Mouse (Mus musculus) Patski (cell line): Measurements from ENCODE around the gene Alkbh2. TPM values are rescaled to one million over a fixed set of nuclear protein-coding genes. Genes with fewer than 3 reads are reported as not detected.

Experiments used
- ATAC-seq: fragments of 100-300 bp; one replicate; pipeline ENCODE4 v1.8.0; 2021
- CTCF ChIA-PET: fragments of 350-600 bp; sonication (Branson Sonifier 250); formaldehyde crosslinking; loops from one replicate; lab custom pipeline; 2022; ENCODE audit warnings: inconsistent platforms; lab: Charles Lee
- POLR2A ChIA-PET: fragments of 350-600 bp; sonication (Branson Sonifier 250); formaldehyde crosslinking; loops from one replicate; lab custom pipeline; 2022; ENCODE audit warnings: antibody characterized with exemption, inconsistent platforms; lab: Charles Lee
- DNase-seq: peaks from one replicate; pipeline ENCODE4 v3.0.0-alpha.2; 2011; ENCODE audit warnings: low read depth, low spot score
- H3K27me3 ChIP-seq: fragments of 371-371 bp; one replicate; pipeline ENCODE4 v1.5.1; 2021
- CTCF ChIP-seq: fragments of 100-300 bp; IDR thresholded peaks from one replicate; pipeline ENCODE4 v1.5.1; 2021
- in situ Hi-C: fragments of 300-500 bp; cut with MboI; formaldehyde crosslinking; loops from 3 replicates; pipeline ENCODE4 v1.11.1; 2018; ENCODE audit warnings: low pct_unique_long_range_greater_than_20kb, mixed read lengths
- polyA plus RNA-seq: library from polyadenylated mRNA; unstranded; gene quantifications from one replicate; pipeline ENCODE4 v1.2.3, GENCODE M21; 2021

Alkbh2 gene
- 34.1 TPM for polyA plus RNA-seq

GRCm38 (mm10) chr5:114127374-114128349 lies at the start of gene Alkbh2:
Gene Alkbh2 (minus strand): TSS chr5:114128218.
- no peak for TF ChIP-seq CTCF
- DNase-seq (peak; percentile 57), ATAC-seq (peak; percentile 34)

GRCm38 (mm10) chr5:114176548-114177400 lies 48.8 kb upstream of the Alkbh2 start:
- H3K27me3 ChIP-seq: no peaks in the 10 kb centered on the region
- TF ChIP-seq CTCF: peak; percentile 49
- CTCF ChIA-PET: interaction anchor here (0.8 to 1.9 kb wide), 3 partner anchors 9 to 133 kb away, joined by 3 to 8 read pairs (median 5); no protein-coding TSS in a partner anchor
- POLR2A ChIA-PET: interaction anchor here (0.7 kb wide), 2 partner anchors 80 to 523 kb away, joined by 3 to 5 read pairs; no protein-coding TSS in a partner anchor
- ATAC-seq: no peak
- in situ Hi-C loops: no loop called here
- no peak for DNase-seq

More at GRCm38 (mm10) chr5:114127374-114128349, at the start of gene Alkbh2:
- in situ Hi-C loops: no loop called here
- CTCF ChIA-PET: interaction anchor here (0.6 to 1.7 kb wide), 7 partner anchors 16 to 156 kb away, joined by 3 to 5 read pairs (median 3); no protein-coding TSS in a partner anchor
- H3K27me3 ChIP-seq: no peaks in the 10 kb centered on the region
- POLR2A ChIA-PET: interaction anchor here (0.7 to 0.9 kb wide), 2 partner anchors 12 to 25 kb away, joined by 3 read pairs; no protein-coding TSS in a partner anchor

- peak; percentile 85 for DNase-seq
- peak; percentile 90 for ATAC-seq
- in situ Hi-C loops: no loop called here
- POLR2A ChIA-PET: interaction anchor here (0.5 kb wide), 1 partner anchor 1111 kb away, joined by 3 read pairs; no protein-coding TSS in a partner anchor
- TF ChIP-seq CTCF: no peak
- CTCF ChIA-PET: interaction anchor here (0.8 to 1.9 kb wide), 3 partner anchors 10 to 134 kb away, joined by 3 to 8 read pairs (median 5); no protein-coding TSS in a partner anchor
- no peaks in the 10 kb centered on the region for H3K27me3 ChIP-seq
Observed at GRCm38 (mm10) chr5:114175596-114176171, 47.7 kb upstream of the Alkbh2 start.

GRCm38 (mm10) chr5:114174639-114175038 lies 46.6 kb upstream of the Alkbh2 start:
- in situ Hi-C loops: no loop called here
- no peak for ATAC-seq
- H3K27me3 ChIP-seq: peaks cover 3% of the 10 kb centered on the region
- no peak for DNase-seq
- ChIA-PET CTCF (interaction anchor here (0.6 kb wide), 1 partner anchor 10 kb away, joined by 3 read pairs; no protein-coding TSS in a partner anchor), POLR2A (interaction anchor here (0.7 kb wide), 1 partner anchor 180 kb away, joined by 4 read pairs; no protein-coding TSS in a partner anchor)
- TF ChIP-seq CTCF: peak; percentile 32

- peaks cover 3% of the 10 kb centered on the region for H3K27me3 ChIP-seq
- ATAC-seq (no peak), DNase-seq (no peak)
- ChIA-PET CTCF (no interaction called here), POLR2A (interaction anchor here (0.7 kb wide), 2 partner anchors 134 to 180 kb away, joined by 3 to 4 read pairs; no protein-coding TSS in a partner anchor)
- in situ Hi-C loops: no loop called here
- no peak for TF ChIP-seq CTCF
Observed at GRCm38 (mm10) chr5:114173877-114174581, 46.0 kb upstream of the Alkbh2 start.

- H3K27me3 ChIP-seq: peaks cover 3% of the 10 kb centered on the region
- no peak for ATAC-seq
- ChIA-PET POLR2A (no interaction called here), CTCF (no interaction called here)
- DNase-seq: no peak
- in situ Hi-C loops: no loop called here
- TF ChIP-seq CTCF: peak; percentile 56
Observed at GRCm38 (mm10) chr5:114173458-114173857, 45.4 kb upstream of the Alkbh2 start.

- in situ Hi-C loops: no loop called here
- ChIA-PET CTCF (no interaction called here), POLR2A (no interaction called here)
- DNase-seq (no peak), ATAC-seq (no peak)
- TF ChIP-seq CTCF: no peak
- peaks cover 3% of the 10 kb centered on the region for H3K27me3 ChIP-seq
Observed at GRCm38 (mm10) chr5:114172936-114173335, 44.9 kb upstream of the Alkbh2 start.

- ATAC-seq (no peak), DNase-seq (no peak)
- ChIA-PET CTCF (no interaction called here), POLR2A (interaction anchor here (0.6 kb wide), 1 partner anchor 62 kb away, joined by 4 read pairs; no protein-coding TSS in a partner anchor)
- no peak for TF ChIP-seq CTCF
- in situ Hi-C loops: no loop called here
- peaks cover 3% of the 10 kb centered on the region for H3K27me3 ChIP-seq
Observed at GRCm38 (mm10) chr5:114170345-114170744, 42.3 kb upstream of the Alkbh2 start.

- no peaks in the 10 kb centered on the region for H3K27me3 ChIP-seq
- POLR2A ChIA-PET: interaction anchor here (1.3 kb wide), 1 partner anchor 12 kb away, joined by 3 read pairs; no protein-coding TSS in a partner anchor
- no peak for DNase-seq
- no peak for TF ChIP-seq CTCF
- no peak for ATAC-seq
- CTCF ChIA-PET: interaction anchor here (1.1 to 1.3 kb wide), 2 partner anchors 10 to 115 kb away, joined by 3 to 5 read pairs; no protein-coding TSS in a partner anchor
- in situ Hi-C loops: no loop called here
Observed at GRCm38 (mm10) chr5:114163117-114163696, 35.2 kb upstream of the Alkbh2 start.
